Mouse (Mus musculus) midbrain, postnatal 0 days (tissue): ENCODE results near the gene Ociad2. TPM values are rescaled to one million over a fixed set of nuclear protein-coding genes. Genes with fewer than 3 reads are reported as not detected.

Source experiments
- ATAC-seq: fragments of 200-750 bp; cut with Nextera tagmentation; 2 replicates; pipeline ENCODE4 v1.8.0; 2017; ENCODE audit warnings: moderate number of reproducible peaks, mild to moderate bottlenecking, moderate TSS enrichment, moderate library complexity; ENCODE audit not compliant: low FRiP score
- DNase-seq: peaks from one replicate; pipeline ENCODE4 v3.0.0-alpha.2; 2015; ENCODE audit warnings: low spot score
- H3K27ac ChIP-seq: fragments of 300-500 bp; sonication (generic); 2 replicates; pipeline ENCODE4 v1.5.1; 2014; ENCODE audit warnings: low read depth, mild to moderate bottlenecking, low read length, mixed read lengths
- H3K27me3 ChIP-seq: fragments of 300-500 bp; sonication (generic); 2 replicates; pipeline ENCODE4 v1.6.1; 2014; ENCODE audit warnings: low read length, control low read depth, mixed read lengths; ENCODE audit not compliant: insufficient read depth
- H3K36me3 ChIP-seq: fragments of 300-500 bp; sonication (generic); 2 replicates; pipeline ENCODE4 v1.6.1; 2014; ENCODE audit warnings: low read length, control low read depth, mixed read lengths; ENCODE audit not compliant: insufficient read depth
- H3K4me1 ChIP-seq: fragments of 300-500 bp; sonication (generic); 2 replicates; pipeline ENCODE4 v1.6.1; 2014; ENCODE audit warnings: mild to moderate bottlenecking, control low read depth, antibody characterized with exemption, low read length, mixed read lengths; ENCODE audit not compliant: insufficient read depth
- H3K4me2 ChIP-seq: fragments of 300-500 bp; sonication (generic); 2 replicates; pipeline ENCODE4 v1.6.1; 2014; ENCODE audit warnings: low read depth, mild to moderate bottlenecking, low read length, mixed read lengths; ENCODE audit not compliant: poor library complexity, severe bottlenecking
- H3K4me3 ChIP-seq: fragments of 300-500 bp; sonication (generic); 2 replicates; pipeline ENCODE4 v1.5.1; 2014; ENCODE audit warnings: low read depth, mild to moderate bottlenecking, low read length, moderate library complexity
- H3K9ac ChIP-seq: fragments of 300-500 bp; sonication (generic); replicated peaks from 2 replicates; pipeline ENCODE4 v1.6.1; 2014; ENCODE audit warnings: mild to moderate bottlenecking, low read length, moderate library complexity, mixed read lengths; ENCODE audit not compliant: poor library complexity, severe bottlenecking
- H3K9me3 ChIP-seq: fragments of 300-500 bp; sonication (generic); 2 replicates; pipeline ENCODE4 v1.6.1; 2016; ENCODE audit warnings: low read length, control low read depth
- CTCF ChIP-seq: IDR thresholded peaks from 2 replicates; pipeline ENCODE4 v1.5.1; 2016; ENCODE audit warnings: antibody characterized with exemption, mild to moderate bottlenecking
- WGBS: fragments of 180-500 bp; shearing (Covaris S2); extraction: QIAGEN DNeasy Blood & Tissue Kit; methylation state at CpG from one replicate; pipeline ENCODE4 v1.1.7; 2014; 5-methylcytosine and 5-hydroxymethylcytosine counted together
- polyA plus RNA-seq: library from polyadenylated mRNA; unstranded; fragments of >200 nt; fragmentation: Nextera tagmentation; extraction: Ambion mirVana; gene quantifications from 2 replicates; pipeline ENCODE4 v1.2.1, GENCODE M21; 2015
- total RNA-seq: library from RNA; depleted of rRNA; stranded (reverse); fragments of >200 nt; gene quantifications from 2 replicates; pipeline ENCODE4 v1.2.3, GENCODE M21; 2014

Ociad2 gene
- total and polyA plus RNA-seq, 2 experiments from 2014 or later, result 11.3 to 27.5 TPM

GRCm38 (mm10) chr5:73379908-73380307 lies 39.1 kb upstream of the Ociad2 start:
- 23% methylated on average over 3 of the region's 3 CpGs for WGBS
- Histone ChIP-seq H3K4me3 (no peak overlapping the region), H3K27me3 (peaks cover 5% of the 10 kb centered on the region), H3K9ac (no peak overlapping the region), H3K27ac (no peak overlapping the region), H3K36me3 (no peaks in the 10 kb centered on the region), H3K4me2 (no peak overlapping the region), H3K4me1 (no peaks in the 10 kb centered on the region), H3K9me3 (no peaks in the 10 kb centered on the region)
- ATAC-seq (0 out of 2 replicates have a peak, but pooled peaks have one; percentile 36), DNase-seq (peak; percentile 88)
- peak; percentile 93 for TF ChIP-seq CTCF

GRCm38 (mm10) chr5:73376491-73376890 lies 35.7 kb upstream of the Ociad2 start:
- H3K9ac ChIP-seq, result no peak overlapping the region
- TF ChIP-seq CTCF, result no peak

DNA sequence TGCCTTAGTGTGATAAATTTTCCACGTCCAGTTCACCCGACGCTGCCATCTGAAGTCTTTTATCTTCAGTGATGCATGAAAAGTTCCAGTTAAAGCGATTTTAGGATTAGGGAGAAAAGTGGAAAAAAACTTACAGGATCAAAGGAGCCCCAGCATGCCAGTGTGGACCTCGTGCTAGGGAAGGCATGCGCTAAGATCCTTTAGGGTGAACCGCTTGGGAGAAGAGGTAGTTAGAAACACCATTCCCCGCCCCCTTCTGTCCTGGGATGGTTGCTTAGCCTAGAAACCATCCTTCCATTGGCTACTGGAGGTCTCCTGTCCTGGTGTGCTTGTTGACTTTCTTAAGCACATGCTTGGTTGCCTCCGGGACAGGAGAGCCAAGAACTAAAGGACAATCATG lies 35.2 kb upstream of the Ociad2 start:
- H3K27me3 ChIP-seq, result peaks cover 5% of the 10 kb centered on the region
- no peak overlapping the region for H3K4me3 ChIP-seq
- 24% methylated on average over 9 of the region's 9 CpGs for WGBS
- no peaks in the 10 kb centered on the region for H3K9me3 ChIP-seq
- DNase-seq (no peak), ATAC-seq (no peak)
- H3K4me1 ChIP-seq, result no peaks in the 10 kb centered on the region
- no peak for TF ChIP-seq CTCF
- no peak overlapping the region for H3K27ac ChIP-seq
- no peaks in the 10 kb centered on the region for H3K36me3 ChIP-seq
- no peak overlapping the region for H3K4me2 ChIP-seq
- no peak overlapping the region for H3K9ac ChIP-seq

More at GRCm38 (mm10) chr5:73376491-73376890, 35.7 kb upstream of the Ociad2 start:
- Histone ChIP-seq H3K4me1 (no peaks in the 10 kb centered on the region), H3K4me3 (no peak overlapping the region), H3K9me3 (no peaks in the 10 kb centered on the region), H3K27me3 (peaks cover 5% of the 10 kb centered on the region), H3K4me2 (no peak overlapping the region), H3K27ac (no peak overlapping the region), H3K36me3 (no peaks in the 10 kb centered on the region)
- ATAC-seq, result no peak
- WGBS, result 76% methylated on average over 7 of the region's 7 CpGs
- no peak for DNase-seq

DNA sequence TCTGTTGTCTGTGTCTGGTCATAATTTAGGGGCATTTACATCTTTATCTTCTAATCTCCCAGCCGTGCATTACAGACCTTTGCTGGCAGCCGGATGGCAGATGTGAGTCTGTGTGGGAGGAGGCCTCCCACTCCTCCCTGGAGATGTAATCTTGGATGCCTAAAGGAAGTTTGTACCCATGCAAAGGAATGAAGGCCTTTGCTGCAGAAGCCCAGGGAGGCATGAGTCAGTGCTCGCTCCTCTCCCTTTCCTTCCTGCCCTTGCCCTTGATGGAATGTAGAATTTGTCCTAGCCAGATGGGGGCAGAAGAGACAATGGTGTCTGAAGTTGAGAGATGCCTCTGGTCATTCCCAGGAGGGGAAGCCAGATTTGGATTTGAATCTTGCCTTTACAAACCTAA lies 32.4 kb upstream of the Ociad2 start:
- no peak for DNase-seq
- no peaks in the 10 kb centered on the region for H3K36me3 ChIP-seq
- H3K9ac ChIP-seq, result 0 out of 2 replicates have a peak overlapping the region, but pooled peaks have one; percentile 19
- TF ChIP-seq CTCF, result no peak
- no peak overlapping the region for H3K27ac ChIP-seq
- WGBS, result 41% methylated on average over 3 of the region's 3 CpGs
- ATAC-seq, result no peak
- H3K4me2 ChIP-seq, result no peak overlapping the region
- H3K27me3 ChIP-seq, result no peaks in the 10 kb centered on the region
- H3K9me3 ChIP-seq, result no peaks in the 10 kb centered on the region
- H3K4me1 ChIP-seq, result no peaks in the 10 kb centered on the region
- H3K4me3 ChIP-seq, result no peak overlapping the region

DNA sequence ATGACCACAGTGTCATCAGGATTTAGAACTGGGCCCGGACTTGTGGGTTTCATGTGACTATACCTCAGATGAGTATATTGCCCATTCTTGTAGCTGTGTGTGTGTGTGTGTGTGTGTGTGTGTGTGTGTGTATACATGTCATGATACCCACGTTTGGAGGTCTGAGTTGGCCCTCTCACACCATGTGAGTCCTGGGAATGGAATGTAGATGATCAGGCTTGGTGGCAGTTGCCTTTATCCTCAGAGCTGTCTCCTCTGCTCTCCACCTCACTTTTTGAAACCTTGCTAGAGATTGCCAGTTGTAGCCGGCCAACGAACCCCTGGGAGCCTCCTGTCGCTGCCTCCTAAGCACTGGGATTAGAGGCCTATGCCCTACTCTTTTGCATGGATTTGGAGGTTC lies 31.8 kb upstream of the Ociad2 start:
- 79% methylated on average over 5 of the region's 5 CpGs for WGBS
- no peaks in the 10 kb centered on the region for H3K4me1 ChIP-seq

DNA sequence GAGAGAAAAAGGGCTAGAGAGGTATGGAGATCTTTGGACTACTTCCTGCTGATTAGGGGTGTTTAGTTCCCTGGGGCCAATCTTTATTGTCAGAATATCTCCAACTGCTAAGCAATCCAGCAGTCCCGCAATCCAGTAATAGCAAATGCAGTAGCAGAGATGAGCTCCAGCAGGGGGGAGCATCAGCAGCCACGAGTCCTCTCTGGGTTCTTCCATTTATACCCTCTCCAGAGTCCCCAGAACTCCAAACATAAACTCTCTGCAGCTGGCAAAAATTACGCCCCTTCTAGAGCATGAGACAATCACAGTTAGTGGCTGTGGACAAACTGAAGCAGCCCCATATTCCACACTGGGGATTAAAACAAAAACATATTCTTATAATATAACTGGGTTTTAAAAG lies 28.9 kb upstream of the Ociad2 start:
- no peak for DNase-seq
- Histone ChIP-seq H3K27me3 (no peaks in the 10 kb centered on the region), H3K9ac (no peak overlapping the region), H3K4me2 (no peak overlapping the region), H3K4me1 (no peaks in the 10 kb centered on the region), H3K9me3 (no peaks in the 10 kb centered on the region), H3K36me3 (no peaks in the 10 kb centered on the region), H3K4me3 (no peak overlapping the region), H3K27ac (no peak overlapping the region)
- TF ChIP-seq CTCF, result no peak
- no peak for ATAC-seq
- WGBS, result 43% methylated on average over 3 of the region's 3 CpGs

More for the DNA sequence above, 31.8 kb upstream of the Ociad2 start:
- Histone ChIP-seq H3K27me3 (no peaks in the 10 kb centered on the region), H3K9me3 (no peaks in the 10 kb centered on the region), H3K27ac (no peak overlapping the region), H3K9ac (no peak overlapping the region), H3K36me3 (no peaks in the 10 kb centered on the region), H3K4me2 (no peak overlapping the region), H3K4me3 (no peak overlapping the region)
- DNase-seq (no peak), ATAC-seq (no peak)
- TF ChIP-seq CTCF, result no peak
